Mouse (Mus musculus) lung, postnatal 0 days (tissue): Measurements from ENCODE around the gene Eif4a1. TPM values are rescaled to one million over a fixed set of nuclear protein-coding genes. Genes with fewer than 3 reads are reported as not detected.

Source experiments
- ATAC-seq: fragments of 200-750 bp; cut with Nextera tagmentation; 2 replicates; pipeline ENCODE4 v1.8.0; 2017; ENCODE audit warnings: moderate library complexity
- DNase-seq: peaks from one replicate; pipeline ENCODE4 v3.0.0-alpha.2; 2016; ENCODE audit warnings: low spot score
- H3K27ac ChIP-seq: fragments of 300-500 bp; sonication (generic); 2 replicates; pipeline ENCODE4 v1.5.1; 2014; ENCODE audit warnings: antibody characterized with exemption, mild to moderate bottlenecking, low read length, mixed read lengths
- H3K27me3 ChIP-seq: fragments of 300-500 bp; sonication (generic); replicated peaks from 2 replicates; pipeline ENCODE4 v1.6.1; 2014; ENCODE audit warnings: low read length, mixed read lengths; ENCODE audit not compliant: insufficient read depth
- H3K36me3 ChIP-seq: fragments of 300-500 bp; sonication (generic); 2 replicates; pipeline ENCODE4 v1.6.1; 2014; ENCODE audit warnings: low read length, mixed read lengths; ENCODE audit not compliant: insufficient read depth
- H3K4me1 ChIP-seq: fragments of 300-500 bp; sonication (generic); 2 replicates; pipeline ENCODE4 v1.6.1; 2014; ENCODE audit warnings: antibody characterized with exemption, low read depth, low read length, mixed read lengths; ENCODE audit not compliant: insufficient read depth
- H3K4me2 ChIP-seq: fragments of 300-500 bp; sonication (generic); replicated peaks from 2 replicates; pipeline ENCODE4 v1.6.1; 2014; ENCODE audit warnings: low read depth, mild to moderate bottlenecking, low read length, moderate library complexity, mixed read lengths
- H3K4me3 ChIP-seq: fragments of 300-500 bp; sonication (generic); 2 replicates; pipeline ENCODE4 v1.5.1; 2014; ENCODE audit warnings: low read depth, low read length
- H3K9ac ChIP-seq: fragments of 300-500 bp; sonication (generic); replicated peaks from 2 replicates; pipeline ENCODE4 v1.6.1; 2014; ENCODE audit warnings: low read depth, mild to moderate bottlenecking
- H3K9me3 ChIP-seq: fragments of 300-500 bp; sonication (generic); 2 replicates; pipeline ENCODE4 v1.6.1; 2016; ENCODE audit warnings: low read length, mixed read lengths
- CTCF ChIP-seq: IDR thresholded peaks from 2 replicates; pipeline ENCODE4 v1.5.1; 2016; ENCODE audit warnings: antibody characterized with exemption, mild to moderate bottlenecking
- EP300 ChIP-seq: IDR thresholded peaks from 2 replicates; pipeline ENCODE4 v1.6.1; 2016; ENCODE audit warnings: antibody characterized with exemption, mild to moderate bottlenecking, control low read depth
- WGBS: fragments of 180-500 bp; shearing (Covaris S2); extraction: QIAGEN DNeasy Blood & Tissue Kit; methylation state at CpG from one replicate; pipeline ENCODE4 v1.1.7; 2014; 5-methylcytosine and 5-hydroxymethylcytosine counted together
- polyA plus RNA-seq: library from polyadenylated mRNA; unstranded; fragments of >200 nt; fragmentation: Nextera tagmentation; extraction: Ambion mirVana; gene quantifications from 2 replicates; pipeline ENCODE4 v1.2.1, GENCODE M21; 2015

Gene Eif4a1
- polyA plus RNA-seq, 1 experiment from 2014 or later = 286 TPM

DNA sequence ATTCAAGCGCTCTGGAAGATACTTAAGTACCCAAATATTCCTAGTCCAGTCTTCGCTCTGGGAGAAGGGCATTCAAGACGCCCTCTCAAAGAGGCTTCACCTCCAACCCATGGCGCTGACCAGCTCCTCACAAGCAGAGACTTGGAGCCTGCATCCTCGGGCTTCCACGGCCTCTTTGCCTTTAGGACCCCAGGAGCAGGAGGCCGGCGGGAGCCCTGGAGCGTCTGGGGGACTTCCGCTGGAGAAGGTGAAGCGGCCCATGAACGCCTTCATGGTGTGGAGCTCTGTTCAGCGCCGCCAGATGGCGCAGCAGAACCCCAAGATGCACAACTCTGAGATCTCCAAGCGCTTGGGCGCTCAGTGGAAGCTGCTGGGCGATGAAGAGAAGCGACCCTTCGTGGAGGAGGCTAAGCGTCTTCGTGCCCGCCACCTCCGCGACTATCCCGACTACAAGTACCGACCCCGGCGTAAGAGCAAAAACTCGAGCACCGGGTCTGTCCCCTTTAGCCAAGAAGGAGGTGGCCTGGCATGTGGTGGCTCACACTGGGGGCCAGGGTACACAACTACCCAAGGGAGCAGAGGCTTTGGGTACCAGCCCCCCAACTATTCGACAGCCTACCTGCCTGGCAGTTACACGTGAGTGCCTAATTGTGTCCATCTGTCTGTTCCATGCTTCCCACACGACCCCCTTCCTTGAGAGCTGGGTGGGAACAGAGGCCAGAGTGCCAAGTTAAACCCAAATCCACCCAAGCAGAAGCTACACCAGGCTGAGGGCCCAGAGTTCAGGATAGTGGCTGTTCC lies 16.8 kb downstream of the Eif4a1 start, which contains the start of gene Sox15:
Gene Sox15 (plus strand): TSS at position 51 of the 801 bp plus-strand sequence.
- Histone ChIP-seq H3K4me2 (0 out of 2 replicates have a peak within 1 kb of the TSS, but pooled peaks have one; percentile 11), H3K4me3 (no peak within 1 kb of the TSS), H3K9me3 (no peaks in the 10 kb centered on the region), H3K27me3 (no peaks in the 10 kb centered on the region), H3K27ac (peak within 1 kb of the TSS; percentile 51; the same call in 1 of the 2 replicates), H3K36me3 (peaks cover 31% of the 10 kb centered on the region), H3K4me1 (no peaks in the 10 kb centered on the region), H3K9ac (no peak within 1 kb of the TSS)
- DNase-seq (peak; percentile 81), ATAC-seq (peak; percentile 74)
- 25% methylated on average over 34 of the region's 34 CpGs for WGBS
- no peak for TF ChIP-seq EP300
- peak; percentile 83 for TF ChIP-seq CTCF

DNA sequence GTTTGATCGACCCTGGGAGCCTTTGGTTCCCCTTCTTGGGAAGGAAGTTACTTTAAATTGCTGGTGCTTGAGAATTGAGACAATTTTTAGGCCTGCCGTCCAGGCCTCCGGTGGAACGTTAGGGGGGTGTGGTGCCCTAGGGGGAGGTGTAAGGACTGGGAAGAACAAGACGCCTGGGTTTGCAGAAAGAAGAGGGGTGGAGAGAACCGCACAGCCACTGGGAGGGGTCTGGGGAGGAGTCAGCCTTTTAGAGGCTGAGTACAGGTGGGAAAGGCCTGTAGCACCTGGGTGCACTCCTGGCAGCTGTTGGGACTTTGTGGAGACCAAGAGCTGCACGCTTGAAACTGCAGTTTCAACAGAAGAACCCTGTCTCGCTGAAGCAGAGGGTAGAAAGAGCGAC lies 17.5 kb downstream of the Eif4a1 start:
- peak overlapping the region; percentile 51; the same call in 1 of the 2 replicates for H3K27ac ChIP-seq
- no peaks in the 10 kb centered on the region for H3K27me3 ChIP-seq
- DNase-seq = peak; percentile 29
- WGBS = 40% methylated on average over 9 of the region's 9 CpGs
- ATAC-seq = peak; percentile 34
- H3K9me3 ChIP-seq = no peaks in the 10 kb centered on the region
- no peaks in the 10 kb centered on the region for H3K4me1 ChIP-seq
- H3K4me2 ChIP-seq = 0 out of 2 replicates have a peak overlapping the region, but pooled peaks have one; percentile 11
- TF ChIP-seq CTCF (no peak), EP300 (no peak)
- H3K36me3 ChIP-seq = peaks cover 36% of the 10 kb centered on the region
- H3K9ac ChIP-seq = no peak overlapping the region
- no peak overlapping the region for H3K4me3 ChIP-seq

DNA sequence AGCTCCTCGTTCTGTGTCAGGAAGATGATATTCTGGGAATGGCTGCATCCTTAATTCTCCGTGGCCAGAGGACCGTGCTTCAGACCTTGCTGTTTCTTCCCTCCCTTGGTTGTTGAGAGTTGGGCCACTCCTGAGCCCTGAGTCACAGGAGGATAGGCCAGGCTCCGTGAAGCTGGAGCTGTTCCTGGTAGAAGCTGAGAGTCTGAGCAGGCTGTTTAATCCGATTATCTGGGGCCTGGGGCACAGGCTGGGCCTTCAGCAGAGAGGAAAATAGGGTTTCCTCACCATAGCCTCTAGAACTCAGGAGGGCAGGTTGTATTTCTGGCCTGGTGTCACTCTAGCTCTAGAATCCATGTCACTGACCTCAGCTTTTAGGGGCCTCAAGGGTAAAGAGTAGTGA lies 18.8 kb downstream of the Eif4a1 start:
- no peaks in the 10 kb centered on the region for H3K9me3 ChIP-seq
- H3K36me3 ChIP-seq = peaks cover 34% of the 10 kb centered on the region
- no peak overlapping the region for H3K4me2 ChIP-seq
- H3K4me3 ChIP-seq = no peak overlapping the region
- H3K27ac ChIP-seq = no peak overlapping the region
- no peak overlapping the region for H3K9ac ChIP-seq
- H3K27me3 ChIP-seq = no peaks in the 10 kb centered on the region
- no peak for DNase-seq
- H3K4me1 ChIP-seq = no peaks in the 10 kb centered on the region
- TF ChIP-seq EP300 (no peak), CTCF (no peak)
- 65% methylated on average over 5 of the region's 5 CpGs for WGBS
- ATAC-seq = no peak

DNA sequence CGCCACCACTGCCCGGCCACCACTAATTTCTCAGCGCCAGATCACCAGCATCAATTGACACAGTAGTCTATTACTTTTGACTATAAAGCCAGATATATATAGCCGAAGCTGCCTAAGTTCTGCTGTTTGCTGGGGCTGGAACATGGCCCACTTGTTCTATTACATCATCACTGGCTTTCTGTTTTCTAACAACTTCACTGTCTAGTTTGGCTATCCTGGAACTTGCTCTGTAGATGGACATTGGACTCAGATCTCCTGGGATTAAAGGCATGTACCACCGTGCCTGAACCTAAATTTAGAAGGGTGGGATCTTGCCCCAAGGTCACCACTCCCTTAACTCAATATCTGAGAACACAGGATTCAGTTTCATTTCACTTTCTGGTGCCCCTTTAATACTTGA lies 26.4 kb downstream of the Eif4a1 start:
- Histone ChIP-seq H3K36me3 (peaks cover 45% of the 10 kb centered on the region), H3K9ac (no peak overlapping the region), H3K4me1 (no peaks in the 10 kb centered on the region), H3K27me3 (no peaks in the 10 kb centered on the region), H3K4me2 (no peak overlapping the region), H3K9me3 (no peaks in the 10 kb centered on the region), H3K4me3 (no peak overlapping the region), H3K27ac (no peak overlapping the region)
- DNase-seq (no peak), ATAC-seq (no peak)
- WGBS = 85% methylated on average over 5 of the region's 5 CpGs
- TF ChIP-seq EP300 = no peak
- no peak for TF ChIP-seq CTCF

DNA sequence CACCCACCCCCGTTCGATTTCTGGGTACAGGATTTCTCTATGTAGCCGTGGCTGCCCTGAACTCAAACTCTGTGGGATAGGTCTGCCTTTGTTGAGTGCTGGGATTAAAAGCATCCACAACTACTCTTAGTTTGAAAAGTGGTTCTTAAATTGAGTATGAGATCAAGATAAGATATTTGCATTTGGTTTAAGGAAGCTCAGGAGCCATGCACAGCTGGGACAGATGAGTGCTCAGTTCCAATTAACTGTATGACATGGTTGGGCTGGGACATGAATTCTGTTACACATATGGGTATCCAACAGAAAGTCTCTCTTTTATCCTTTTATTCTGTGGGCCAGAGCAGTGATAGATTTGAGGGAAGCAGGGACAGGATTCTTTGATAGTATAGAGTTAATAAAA lies 36.8 kb downstream of the Eif4a1 start:
- Histone ChIP-seq H3K27me3 (no peaks in the 10 kb centered on the region), H3K36me3 (no peaks in the 10 kb centered on the region), H3K9me3 (no peaks in the 10 kb centered on the region), H3K4me3 (no peak overlapping the region), H3K4me1 (no peaks in the 10 kb centered on the region; the same call in 1 of the 2 replicates), H3K27ac (no peak overlapping the region), H3K9ac (no peak overlapping the region), H3K4me2 (no peak overlapping the region)
- DNase-seq (no peak), ATAC-seq (no peak)
- no peak for TF ChIP-seq CTCF
- TF ChIP-seq EP300 = no peak
- 49% methylated on average over 3 of the region's 3 CpGs for WGBS

DNA sequence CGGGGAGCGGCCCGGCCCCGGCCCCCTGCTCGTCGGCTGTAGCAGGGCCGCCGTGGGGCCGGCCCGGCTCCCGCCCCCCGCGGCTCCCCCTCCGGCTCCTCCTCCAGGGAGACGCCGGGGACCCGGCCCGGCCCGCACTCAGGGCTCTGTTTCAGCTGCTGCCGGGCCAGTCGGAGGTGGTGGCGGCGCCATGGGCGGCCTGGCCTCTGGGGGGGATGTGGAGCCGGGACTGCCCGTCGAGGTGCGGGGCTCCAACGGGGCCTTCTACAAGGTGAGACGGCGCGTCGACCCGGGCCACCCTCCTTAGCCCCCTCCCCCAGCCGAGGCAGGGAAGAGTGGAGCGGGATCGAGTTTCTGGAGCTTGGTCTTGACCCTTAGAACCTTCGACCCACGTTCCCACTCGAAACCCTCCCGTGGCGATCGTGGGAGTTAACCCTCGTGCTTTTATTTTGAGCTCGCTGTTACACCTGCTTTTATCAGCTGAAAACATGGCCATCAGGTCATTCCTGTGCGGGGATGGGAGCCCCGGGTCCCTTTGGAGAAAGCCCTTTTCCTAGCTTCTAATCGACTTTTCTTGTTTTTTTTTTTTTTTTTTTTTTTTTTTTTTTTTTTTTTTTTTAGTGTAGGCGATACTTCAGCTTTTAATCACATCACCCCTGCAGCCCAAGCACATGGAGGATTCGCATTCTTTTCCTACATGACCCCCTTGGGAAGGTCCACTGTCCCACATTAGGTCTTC lies 38.9 kb downstream of the Eif4a1 start:
- peak; percentile 73 for ATAC-seq
- Histone ChIP-seq H3K4me1 (no peaks in the 10 kb centered on the region; the same call in 1 of the 2 replicates), H3K4me2 (peak overlapping the region; percentile 85), H3K9ac (peak overlapping the region; percentile 88), H3K4me3 (peak overlapping the region; percentile 77), H3K27me3 (no peaks in the 10 kb centered on the region), H3K27ac (peak overlapping the region; percentile 96), H3K9me3 (no peaks in the 10 kb centered on the region), H3K36me3 (no peaks in the 10 kb centered on the region)
- WGBS = 2% methylated on average over 39 of the region's 50 CpGs
- TF ChIP-seq CTCF (no peak; the same call in 1 of the 2 replicates), EP300 (no peak)
- DNase-seq = peak; percentile 74
